Mouse (Mus musculus) ZHBTc4 (cell line): ENCODE measurements around the gene Grin2c.
A peak's percentile ranks its signal among the peaks of the same experiment; 100 is the strongest.

Experiments used
- DNase-seq: peaks from one replicate; pipeline ENCODE4 v3.0.0-alpha.2; 2011; ENCODE audit warnings: low read depth, low spot score

The Grin2c gene

DNA sequence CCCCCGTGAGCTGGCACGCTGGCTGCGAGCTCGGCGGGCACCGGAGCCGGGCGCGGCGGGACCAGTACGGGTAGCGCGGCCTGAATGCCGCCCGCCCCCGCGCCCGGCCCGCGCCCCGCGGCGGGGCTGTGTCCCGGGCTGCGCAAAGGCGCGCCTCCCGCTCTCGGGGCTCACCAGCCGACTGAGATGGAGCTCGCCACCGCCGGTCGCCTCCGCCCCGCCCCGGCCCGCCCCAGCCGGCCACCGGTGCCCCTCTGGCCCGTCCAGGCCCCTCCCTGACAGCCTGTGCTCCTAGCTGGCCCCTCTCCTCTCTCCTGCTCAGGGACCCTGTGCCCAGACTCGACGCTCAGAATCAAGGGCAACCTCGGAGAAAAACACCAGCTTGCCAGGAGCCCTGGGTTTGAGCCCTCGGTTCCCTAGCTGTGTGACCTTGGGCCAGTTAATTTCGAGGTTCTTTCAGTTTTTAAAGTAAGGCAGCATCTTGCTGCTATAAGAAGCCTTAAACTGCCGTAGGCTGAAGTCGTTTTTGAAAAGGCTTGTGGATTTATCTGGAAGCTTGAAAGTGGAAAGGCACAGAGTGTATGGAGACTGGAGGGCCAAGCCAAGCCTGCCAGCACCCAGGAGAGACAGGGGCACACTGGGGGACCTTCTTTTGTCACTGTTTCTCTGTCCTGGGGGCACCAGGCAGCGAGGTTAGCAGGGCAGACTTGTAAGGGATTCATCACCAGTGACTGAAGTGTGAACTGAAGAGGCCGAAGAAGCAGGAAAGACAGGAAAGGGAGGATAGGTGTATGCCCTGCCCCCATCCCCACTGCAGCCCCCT, at the start of gene Grin2c:
Gene Grin2c (minus strand): TSS at position 183 of the 823 bp plus-strand sequence.
- no peak for DNase-seq

- DNase-seq = no peak
Measured at GRCm38 (mm10) chr11:115314249-115314648, 47.2 kb upstream of the Grin2c start.

GRCm38 (mm10) chr11:115308781-115309180, 41.7 kb upstream of the Grin2c start:
- no peak for DNase-seq

DNA sequence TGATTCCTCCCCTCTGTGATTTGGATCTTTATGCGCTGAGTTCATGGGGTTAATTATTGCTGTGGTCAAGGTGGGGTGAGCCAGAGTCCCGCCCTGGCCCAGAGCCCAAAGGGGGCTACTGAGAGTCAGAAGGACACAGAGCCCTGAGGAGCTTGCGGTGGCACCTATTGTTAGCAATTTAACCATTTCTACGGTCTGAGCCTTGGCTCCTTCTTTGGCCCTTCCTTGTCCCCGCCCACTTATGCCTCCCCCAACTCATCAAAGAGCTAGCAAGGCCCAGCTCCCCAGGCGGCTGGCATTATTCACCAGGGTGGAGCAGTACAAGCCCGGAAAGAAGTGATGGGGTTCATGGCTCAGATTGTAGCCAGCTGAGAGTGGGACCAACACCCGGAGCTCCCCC, 39.8 kb upstream of the Grin2c start, which contains the start of gene Otop2:
Gene Otop2 (plus strand): TSS at position 301 of the 400 bp plus-strand sequence.
- no peak for DNase-seq

- DNase-seq = no peak
Measured at GRCm38 (mm10) chr11:115303167-115303566, 36.1 kb upstream of the Grin2c start.

DNA sequence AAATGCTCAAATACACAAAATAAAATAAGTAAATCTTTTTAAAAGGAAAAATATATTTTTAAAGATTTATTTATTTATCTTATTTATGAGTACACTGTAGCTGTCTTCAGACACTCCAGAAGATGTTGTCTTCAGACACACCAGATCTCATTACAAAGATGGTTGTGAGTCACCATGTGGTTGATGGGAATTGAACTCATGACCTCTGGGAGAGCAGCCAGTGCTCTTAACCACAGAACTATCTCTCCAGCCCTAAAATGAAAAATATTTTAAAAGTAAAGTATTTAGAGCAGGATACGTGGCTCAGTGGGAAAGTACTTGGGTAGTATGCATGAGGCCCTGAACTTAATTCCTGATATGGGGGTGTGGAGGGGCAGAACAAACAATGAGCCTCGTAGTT, 34.3 kb upstream of the Grin2c start:
- DNase-seq = no peak

DNA sequence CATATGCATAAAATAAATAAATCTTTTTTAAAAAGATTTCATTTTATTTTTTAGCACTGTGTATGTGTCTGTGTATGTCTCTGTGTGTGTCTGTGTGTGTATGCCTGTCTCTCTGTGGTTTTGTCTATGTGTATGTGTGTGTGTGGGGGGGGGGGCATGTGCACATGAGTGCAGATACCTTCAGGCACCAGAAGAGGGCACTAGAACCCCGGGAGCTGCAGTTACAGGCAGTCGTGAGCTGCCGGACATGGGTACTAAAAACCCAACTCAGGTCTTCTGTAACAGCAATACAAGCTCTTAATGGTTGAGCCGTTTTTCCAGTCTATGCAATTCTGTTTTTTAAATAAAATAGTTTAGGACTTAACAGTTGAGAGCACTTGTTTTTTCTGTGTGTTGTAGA, 33.7 kb upstream of the Grin2c start:
- peak; percentile 71 for DNase-seq

DNA sequence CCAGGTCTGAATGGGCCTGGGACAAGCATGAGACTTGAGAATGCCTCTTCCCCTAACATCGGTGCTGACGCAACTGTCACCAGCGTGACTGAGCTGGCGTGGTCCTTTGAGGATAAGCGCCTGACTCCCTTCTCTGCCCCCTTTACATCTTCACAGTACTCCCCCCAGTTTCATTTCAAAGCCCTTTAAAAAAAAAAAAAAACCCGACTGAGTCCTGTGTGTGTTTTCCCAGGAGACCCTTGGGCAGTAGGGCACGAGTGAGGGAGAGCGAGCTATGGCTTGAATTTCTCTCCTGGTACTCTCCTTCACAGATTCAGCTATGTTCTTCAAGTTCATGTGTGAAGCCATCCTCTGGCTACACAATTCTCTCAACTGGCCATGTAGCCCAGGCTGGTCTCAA, 31.1 kb upstream of the Grin2c start:
- no peak for DNase-seq

DNA sequence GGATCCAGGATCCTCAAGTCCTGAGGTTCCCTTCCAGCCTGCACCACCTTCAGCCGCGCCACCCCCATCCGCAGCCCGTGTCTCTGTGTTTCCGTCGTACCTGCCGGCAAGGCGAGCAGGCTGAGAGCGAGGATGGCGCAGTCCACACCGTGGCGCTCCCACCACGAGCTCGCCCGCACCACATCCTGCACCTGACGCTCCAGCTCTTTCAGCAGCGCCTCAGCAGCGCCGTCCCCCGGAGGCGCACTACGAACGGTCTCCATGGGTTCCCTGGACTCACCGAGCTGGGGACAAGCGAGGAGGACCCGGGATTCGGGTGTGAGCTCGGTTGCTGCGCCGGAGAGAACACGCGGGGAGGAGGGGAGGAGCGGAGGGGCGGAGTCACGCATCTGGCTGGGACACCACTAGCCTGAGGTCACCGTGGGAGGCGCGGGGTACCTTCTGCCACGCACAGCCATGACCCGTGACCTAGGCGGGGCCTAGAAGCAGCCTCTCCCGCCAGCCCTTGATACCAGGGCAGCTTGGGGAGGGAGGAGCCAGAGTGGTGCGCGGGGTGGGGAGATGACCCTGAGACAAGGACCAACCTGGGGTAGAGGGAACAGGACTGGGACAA, 30.3 kb upstream of the Grin2c start, which contains the start of gene Fads6:
Gene Fads6 (minus strand): TSS at position 450 of the 613 bp plus-strand sequence.
- peak; percentile 80 for DNase-seq

DNA sequence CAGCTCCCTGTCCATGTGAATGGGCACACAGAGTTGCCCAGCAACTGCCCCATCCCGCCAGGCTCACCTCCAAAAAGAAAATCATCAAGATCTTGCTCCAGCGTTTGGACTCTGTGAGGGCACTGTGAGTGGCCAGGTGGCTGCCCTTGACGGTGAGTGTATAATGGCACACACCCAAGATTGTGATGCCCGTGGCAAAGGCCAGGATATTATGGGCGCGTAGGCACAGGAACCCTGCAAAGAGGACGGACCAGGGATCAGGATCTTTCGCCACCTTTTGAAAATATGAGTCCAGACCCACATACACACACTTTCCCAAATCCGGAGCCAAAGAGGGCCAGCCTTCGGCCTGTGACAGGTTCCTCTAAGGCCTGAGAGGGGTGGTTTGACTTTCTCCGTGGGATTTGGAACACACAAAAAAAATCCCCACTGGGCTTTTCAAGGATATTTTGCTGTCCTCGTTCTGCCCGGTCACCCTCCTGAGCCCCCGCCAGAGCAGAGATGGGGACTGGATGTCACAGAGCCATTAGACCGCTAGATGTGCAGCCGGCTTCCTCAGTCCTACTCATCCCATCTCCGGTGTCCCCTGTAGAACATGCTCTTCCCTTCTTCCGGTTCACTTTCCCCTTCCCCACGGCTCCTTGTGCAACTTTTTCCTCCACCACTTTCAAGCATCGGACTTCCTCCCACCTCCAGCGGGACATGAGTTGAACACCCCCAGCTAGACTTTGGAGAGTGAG, 29.6 kb upstream of the Grin2c start:
- DNase-seq = no peak

- DNase-seq = no peak
Measured at GRCm38 (mm10) chr11:115295939-115296338, 28.9 kb upstream of the Grin2c start.

DNA sequence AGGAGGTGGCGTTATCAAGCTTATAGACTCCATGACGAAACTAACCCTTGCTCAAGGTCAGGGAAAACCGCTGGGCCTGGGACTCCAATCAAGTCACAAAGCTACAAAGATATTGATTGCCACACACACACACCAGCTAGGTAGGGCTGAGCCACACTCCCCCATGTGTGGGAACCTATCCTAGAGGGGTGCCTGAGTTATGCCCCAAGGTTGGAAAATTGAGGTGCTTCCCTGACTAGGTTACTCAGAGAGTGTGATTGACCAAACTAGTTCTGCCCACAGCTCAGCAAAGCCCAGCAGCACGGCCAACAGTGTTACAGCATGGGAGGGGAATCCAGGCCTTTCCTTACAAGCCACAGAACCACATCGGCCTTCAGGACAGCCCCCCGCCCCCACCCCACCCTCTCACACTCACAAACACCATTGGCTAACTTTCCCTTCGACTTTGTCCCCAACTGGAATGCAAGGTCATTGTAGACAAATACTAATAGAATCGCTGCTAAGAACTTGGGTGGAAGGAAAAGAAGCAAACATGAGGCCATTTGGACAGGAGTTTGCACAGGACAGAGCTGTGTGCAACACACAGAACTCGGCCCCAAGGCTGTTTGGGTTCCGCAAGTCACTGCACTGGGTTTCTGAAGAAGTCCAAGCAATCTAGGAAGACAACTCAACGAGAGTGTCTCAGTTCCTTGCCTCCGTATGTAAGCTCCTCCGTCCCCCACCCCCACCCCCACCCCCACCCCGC, 25.8 kb upstream of the Grin2c start:
- peak; percentile 86 for DNase-seq

DNA sequence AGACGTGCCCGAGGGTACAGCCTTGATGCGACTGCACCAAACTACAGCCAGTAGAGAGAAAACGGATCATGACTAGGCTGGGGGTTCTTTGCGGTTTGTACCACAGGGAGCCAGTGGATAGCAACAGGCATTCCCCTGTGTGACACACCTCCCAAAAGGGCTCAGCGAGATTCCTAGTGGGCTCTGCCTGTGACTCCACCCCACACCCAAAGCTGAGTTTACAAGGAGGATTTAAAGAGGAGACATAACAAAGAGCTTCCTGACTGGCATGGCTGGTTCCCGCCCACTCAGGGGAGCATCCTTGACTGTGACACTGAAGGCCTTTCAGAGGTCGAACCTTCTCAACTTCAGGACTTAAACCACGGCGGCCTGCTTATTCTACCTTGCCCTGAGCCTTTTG, 24.5 kb upstream of the Grin2c start:
- peak; percentile 81 for DNase-seq

DNA sequence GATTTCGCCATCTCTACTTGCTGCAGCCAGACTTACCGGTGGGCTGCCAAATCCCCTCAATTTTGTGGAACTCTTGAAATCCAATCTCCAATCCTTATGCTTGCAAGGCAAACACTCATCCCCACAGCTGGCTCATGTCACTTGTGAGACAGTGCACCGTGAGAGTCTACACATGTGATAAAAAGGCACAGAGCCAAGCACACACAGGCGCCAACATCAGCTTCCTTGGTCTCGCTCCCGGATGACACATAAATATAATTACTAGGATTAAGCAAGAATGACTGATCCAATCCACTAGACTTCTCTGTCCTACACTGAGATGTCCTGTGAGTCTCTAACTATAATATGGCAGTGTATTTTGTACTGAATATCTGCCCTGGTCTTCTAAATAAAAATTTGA, 23.9 kb upstream of the Grin2c start:
- DNase-seq = no peak

- DNase-seq = no peak
Measured at GRCm38 (mm10) chr11:115290314-115290713, 23.3 kb upstream of the Grin2c start.

- no peak for DNase-seq
Measured at GRCm38 (mm10) chr11:115289885-115290284, 22.8 kb upstream of the Grin2c start.

GRCm38 (mm10) chr11:115288305-115288704, 21.3 kb upstream of the Grin2c start:
- DNase-seq = no peak

DNA sequence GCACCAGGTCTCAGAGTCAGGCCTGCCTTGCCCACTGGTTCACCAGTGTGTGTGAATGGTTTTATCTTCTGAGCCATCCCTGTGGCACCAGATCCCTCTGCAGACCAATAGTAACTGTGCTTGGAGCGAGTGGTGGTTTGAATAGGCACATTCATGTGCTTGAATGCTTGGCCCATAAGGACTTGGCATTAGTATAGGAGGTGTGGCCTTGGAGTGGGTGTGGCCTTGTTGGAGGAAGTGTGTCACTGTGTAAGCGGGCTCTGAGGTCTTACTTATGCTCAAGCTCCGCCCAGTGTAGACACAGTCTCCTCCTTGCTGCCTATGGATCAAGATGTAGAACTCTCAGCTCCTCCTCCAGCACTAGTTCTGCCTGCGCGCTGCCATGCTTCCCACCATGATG, 20.3 kb upstream of the Grin2c start:
- peak; percentile 94 for DNase-seq

DNA sequence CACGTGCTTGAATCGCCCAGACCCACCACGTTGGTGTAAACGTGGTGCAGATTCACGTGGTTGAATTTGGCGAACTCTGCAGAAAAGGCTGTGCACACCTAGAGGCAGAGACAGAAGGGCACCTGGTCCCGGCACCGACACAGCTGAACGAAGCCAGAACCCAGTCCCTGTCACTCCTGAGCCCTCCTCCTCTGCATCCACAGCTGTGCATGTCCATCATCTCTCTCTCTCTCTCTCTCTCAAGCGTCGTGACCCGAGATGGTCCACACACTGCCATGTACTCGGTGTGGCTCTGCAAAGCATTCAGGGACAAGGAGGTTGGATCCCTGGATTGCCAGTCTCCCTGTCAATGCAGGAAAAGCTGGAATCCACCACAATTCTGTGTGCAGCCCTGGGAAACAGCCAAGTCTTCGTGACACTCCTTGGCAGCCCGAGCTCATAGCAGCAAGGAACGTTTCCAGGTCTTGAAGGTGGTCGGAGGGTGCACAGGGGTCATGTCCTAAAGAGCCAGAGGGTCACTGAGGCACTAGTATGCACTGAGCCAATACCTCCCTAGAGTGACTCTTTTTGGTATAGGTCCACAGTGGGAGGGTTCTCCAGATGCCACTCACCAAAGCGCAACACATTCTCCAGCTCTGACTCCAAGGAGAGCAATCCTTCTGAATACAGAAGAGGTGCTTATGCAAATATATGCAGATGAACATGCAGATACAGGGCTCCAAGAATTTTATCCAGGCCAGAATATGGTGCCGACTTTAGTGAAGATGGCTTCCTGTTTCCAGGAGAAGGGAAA, 19.4 kb upstream of the Grin2c start:
- no peak for DNase-seq

DNA sequence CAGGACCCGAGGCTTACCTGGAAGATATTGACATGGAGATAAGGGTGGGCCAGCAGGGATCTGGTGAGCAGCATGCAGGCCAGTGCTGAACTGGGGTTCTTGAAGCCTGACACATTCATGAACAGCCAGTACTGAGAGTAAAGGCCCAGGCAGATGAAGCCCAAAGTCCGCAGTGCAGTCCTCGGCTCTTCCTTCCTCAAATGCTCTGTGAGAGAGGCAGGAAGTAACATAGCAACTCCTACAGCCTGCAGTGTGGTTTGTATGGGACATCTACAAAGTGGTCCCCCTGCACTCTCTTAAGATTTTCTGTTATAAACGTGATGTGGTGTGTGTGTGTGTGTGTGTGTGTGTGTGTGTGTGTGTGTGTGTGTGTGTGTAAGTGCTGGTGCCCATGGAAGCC, 18.2 kb upstream of the Grin2c start:
- DNase-seq = no peak
